Comparison of ENCODE assay signal across 10 mouse cellular contexts in the genomic region with DNA sequence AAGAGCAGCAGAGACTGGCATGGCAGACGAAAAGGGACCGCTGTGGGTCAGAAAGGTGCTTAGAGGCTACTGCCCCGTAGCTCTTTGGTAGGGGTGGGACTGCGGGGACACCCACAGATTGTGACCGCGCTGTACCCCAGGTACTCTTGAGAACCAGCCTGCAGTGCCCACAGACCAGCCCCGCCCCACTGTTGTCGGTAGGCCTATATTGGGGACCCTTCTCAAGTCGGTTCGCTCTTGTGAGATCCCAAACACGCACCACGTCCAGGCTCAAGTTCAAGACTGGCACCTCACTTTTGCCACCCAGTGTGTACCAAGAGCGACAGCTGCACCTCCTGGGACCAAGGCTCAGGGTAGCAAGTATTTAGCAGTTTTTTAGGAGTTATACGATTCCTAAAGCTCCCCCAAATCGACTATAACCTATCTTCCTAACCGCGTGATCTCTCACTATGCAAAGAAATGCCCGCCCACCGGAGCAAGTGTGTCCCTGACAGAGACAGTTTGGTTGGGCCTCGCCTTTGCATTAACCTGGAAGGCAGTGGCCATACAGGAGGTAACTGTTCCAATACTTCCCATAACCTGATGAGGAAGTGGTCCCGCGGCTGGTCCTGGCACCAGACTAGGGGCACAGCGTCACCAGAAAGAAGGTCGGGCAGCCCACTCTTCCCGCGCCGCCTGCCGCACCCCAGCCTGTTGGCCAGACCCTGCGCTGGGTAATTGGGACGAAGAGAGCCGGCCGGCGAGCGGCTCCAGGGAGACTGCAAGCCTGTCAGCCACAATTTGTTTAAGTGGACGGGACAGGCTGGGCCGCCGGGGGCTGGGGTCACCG. TPM values are rescaled to one million over a fixed set of nuclear protein-coding genes. Genes with fewer than 3 reads are reported as not detected.
DNase-seq lines count a peak whose midpoint lies in the region; ATAC-seq and TF ChIP-seq lines count a peak whose summit lies in the region.
"Had no signal": no experiment of that assay in that cellular context is flagged by ENCODE, and none has a peak within 500 bp of the region (broad histone marks: within the 10 kb centered on the region; RNA-seq: fewer than 3 reads in every experiment).

No protein-coding gene starts in this region.

- intact Hi-C loops in heart, adult 2 months (cut with DNase I), result no loop called here

- H3K9ac ChIP-seq in heart, adult 2 months (ENCODE audit: low read depth, low read length), result 0 out of 2 replicates have a peak overlapping the region, but pooled peaks have one; percentile 21
- H3K9ac ChIP-seq in limb, embryonic 15.5 days, result no peak overlapping the region

- H3K4me1 ChIP-seq in heart, adult 2 months (ENCODE audit: control insufficient read depth, insufficient read depth, low read length), result 0 out of 2 replicates have a peak, but pooled peaks cover 2% of the 10 kb centered on the region
- peaks cover 46% of the 10 kb centered on the region for H3K4me1 ChIP-seq in E14TG2a.4 (replicated peaks; ENCODE audit: low read depth, low read length)
- peaks cover 41% of the 10 kb centered on the region for H3K4me1 ChIP-seq in limb, embryonic 15.5 days

- TF ChIP-seq CTCF in heart, adult 2 months (IDR thresholded peaks at IDR 0.05), result no peak
- TF ChIP-seq CTCF in E14TG2a.4 (conservative IDR thresholded peaks at IDR 0.05; ENCODE audit: low read length), result no peak

- H3K4me3 ChIP-seq in heart, adult 2 months, result no peak overlapping the region
- H3K4me3 ChIP-seq in E14TG2a.4 (replicated peaks; ENCODE audit: low read length), result peak overlapping the region; percentile 67
- H3K4me3 ChIP-seq in limb, embryonic 15.5 days, result peak overlapping the region; percentile 37

- H3K79me2 ChIP-seq in heart, adult 2 months (replicated peaks; ENCODE audit: control insufficient read depth, insufficient read depth, low read length), result no peaks in the 10 kb centered on the region

- no peaks in the 10 kb centered on the region for H3K36me3 ChIP-seq in heart, adult 2 months (ENCODE audit: control insufficient read depth, insufficient read depth, low read length)
- H3K36me3 ChIP-seq in E14TG2a.4 (ENCODE audit: insufficient read depth, low read length), result peaks cover 7% of the 10 kb centered on the region
- no peaks in the 10 kb centered on the region for H3K36me3 ChIP-seq in limb, embryonic 15.5 days

- H3K27me3 ChIP-seq in heart, adult 2 months (ENCODE audit: control insufficient read depth, insufficient read depth, low read length), result peaks cover 13% of the 10 kb centered on the region
- H3K27me3 ChIP-seq in E14TG2a.4 (ENCODE audit: insufficient read depth, low read length), result peaks cover 89% of the 10 kb centered on the region
- H3K27me3 ChIP-seq in limb, embryonic 15.5 days, result peaks cover 88% of the 10 kb centered on the region
- H3K27me3 ChIP-seq: CH12.LX had no signal

- DNase-seq in heart, adult 2 months, result no peak
- DNase-seq in heart, adult 11 months, result no peak
- no peak for DNase-seq in cerebellum, postnatal 36 days
- no peak for DNase-seq in right cerebral cortex, postnatal 14 days

- H3K4me2 ChIP-seq in limb, embryonic 15.5 days, result peak overlapping the region; percentile 65

- no peak overlapping the region; the same call in 1 of the 2 replicates for H3K27ac ChIP-seq in heart, adult 2 months
- H3K27ac ChIP-seq in limb, embryonic 15.5 days, result no peak overlapping the region

- TF ChIP-seq POLR2A in heart, adult 2 months (IDR thresholded peaks at IDR 0.05; ENCODE audit: insufficient read depth, low read depth, low read length), result no peak

- peaks cover 5% of the 10 kb centered on the region for H3K9me3 ChIP-seq in E14TG2a.4 (ENCODE audit: low read length)
- H3K9me3 ChIP-seq in limb, embryonic 15.5 days, result no peaks in the 10 kb centered on the region

- no peak for TF ChIP-seq EP300 in heart, adult 2 months (IDR thresholded peaks at IDR 0.05; ENCODE audit: insufficient read depth, low read depth, low read length)

- WGBS in heart, adult 2 months, result 49% methylated on average over 38 of the region's 38 CpGs
- 20% methylated on average over 38 of the region's 38 CpGs for WGBS in limb, embryonic 15.5 days

- ATAC-seq in hematopoietic stem cell, adult 5-6 weeks (replicated peaks in 1 of 2; ENCODE audit: insufficient read depth in 1 of 2, low FRiP score in 2 of 2, low TSS enrichment in 1 of 2, low read depth in 1 of 2, poor library complexity in 2 of 2, severe bottlenecking in 2 of 2), result peak; percentile 4 to 31; a peak in 1 of 4 replicates
- no peak for ATAC-seq in limb, embryonic 15.5 days (ENCODE audit: insufficient number of reproducible peaks, low FRiP score, low TSS enrichment, low read depth)
- no peak for ATAC-seq in erythroid progenitor cell, adult 5-6 weeks (replicated peaks; ENCODE audit: low FRiP score, poor library complexity, severe bottlenecking)

RNA-seq across cellular contexts. Expression of a gene that starts 3.4 kb away (rescaled TPM):
- 1 to 10 TPM; 5.5 to 5.7 TPM for total RNA-seq in heart, adult 2 months (2021)
- 6.9 and 7.5 TPM in 2 replicates for polyA plus RNA-seq in heart, adult 2 months (2012; rRNA removed)
- 0.15 TPM in 1 of 2 replicates, not detected in the other for total RNA-seq in hematopoietic stem cell, adult 5-6 weeks (2017)
- polyA plus RNA-seq in limb, embryonic 15.5 days (2015; fragmentation: Nextera tagmentation; extraction: Ambion mirVana), result 3.4 and 4.1 TPM in 2 replicates
- 1.1 TPM in 1 of 2 replicates, not detected in the other for total RNA-seq in erythroid progenitor cell, adult 5-6 weeks (2015; ENCODE audit: low replicate concordance)
- total RNA-seq in erythroid progenitor cell, adult 5-6 weeks (2017; ENCODE audit: low replicate concordance), result 1.4 TPM in 1 of 2 replicates, not detected in the other
- total RNA-seq: CH12.LX had no signal

RNA-seq across cellular contexts. Expression of a gene that starts 21.2 kb away (rescaled TPM):
- not detected for total RNA-seq in heart, adult 2 months (2021)
- not detected in 2 replicates for polyA plus RNA-seq in heart, adult 2 months (2012; rRNA removed)
- total RNA-seq in hematopoietic stem cell, adult 5-6 weeks (2017), result not detected in 2 replicates
- polyA plus RNA-seq in limb, embryonic 15.5 days (2015; fragmentation: Nextera tagmentation; extraction: Ambion mirVana), result not detected in 2 replicates
- not detected in 2 replicates for total RNA-seq in erythroid progenitor cell, adult 5-6 weeks (2015; ENCODE audit: low replicate concordance)
- not detected in 2 replicates for total RNA-seq in erythroid progenitor cell, adult 5-6 weeks (2017; ENCODE audit: low replicate concordance)
- total RNA-seq: CH12.LX had no signal
- polyA plus RNA-seq: urinary bladder, adult 2 months had no signal

RNA-seq across cellular contexts. Expression of a gene that starts 57.3 kb away (rescaled TPM):
- not detected for total RNA-seq in heart, adult 2 months (2021)
- polyA plus RNA-seq in heart, adult 2 months (2012; rRNA removed), result 0.09 and 0.55 TPM in 2 replicates
- total RNA-seq in hematopoietic stem cell, adult 5-6 weeks (2017), result 0.10 and 0.13 TPM in 2 replicates
- polyA plus RNA-seq in limb, embryonic 15.5 days (2015; fragmentation: Nextera tagmentation; extraction: Ambion mirVana), result 14.9 and 21.9 TPM in 2 replicates
- total RNA-seq in erythroid progenitor cell, adult 5-6 weeks (2015; ENCODE audit: low replicate concordance), result not detected in 2 replicates
- not detected in 2 replicates for total RNA-seq in erythroid progenitor cell, adult 5-6 weeks (2017; ENCODE audit: low replicate concordance)
- total RNA-seq: CH12.LX had no signal

Comparison
In these comparisons a context has a peak if more than half of its experiments do, and no peak if none do; other contexts are left out.
1. ATAC-seq: peak in hematopoietic stem cell, adult 5-6 weeks (2 of 2); none in limb, embryonic 15.5 days (single experiment) and erythroid progenitor cell, adult 5-6 weeks (single experiment).